Mouse (Mus musculus): Measurements from ENCODE around the gene Pgm2. TPM values are rescaled to one million over a fixed set of nuclear protein-coding genes. Genes with fewer than 3 reads are reported as not detected.
A peak's percentile ranks its signal among the peaks of the same experiment; 100 is the strongest.

Pgm2 gene
- polyA plus RNA-seq, 3 experiments from 2014 or later: 18.2 to 27.0 (median 19.2) TPM

DNA sequence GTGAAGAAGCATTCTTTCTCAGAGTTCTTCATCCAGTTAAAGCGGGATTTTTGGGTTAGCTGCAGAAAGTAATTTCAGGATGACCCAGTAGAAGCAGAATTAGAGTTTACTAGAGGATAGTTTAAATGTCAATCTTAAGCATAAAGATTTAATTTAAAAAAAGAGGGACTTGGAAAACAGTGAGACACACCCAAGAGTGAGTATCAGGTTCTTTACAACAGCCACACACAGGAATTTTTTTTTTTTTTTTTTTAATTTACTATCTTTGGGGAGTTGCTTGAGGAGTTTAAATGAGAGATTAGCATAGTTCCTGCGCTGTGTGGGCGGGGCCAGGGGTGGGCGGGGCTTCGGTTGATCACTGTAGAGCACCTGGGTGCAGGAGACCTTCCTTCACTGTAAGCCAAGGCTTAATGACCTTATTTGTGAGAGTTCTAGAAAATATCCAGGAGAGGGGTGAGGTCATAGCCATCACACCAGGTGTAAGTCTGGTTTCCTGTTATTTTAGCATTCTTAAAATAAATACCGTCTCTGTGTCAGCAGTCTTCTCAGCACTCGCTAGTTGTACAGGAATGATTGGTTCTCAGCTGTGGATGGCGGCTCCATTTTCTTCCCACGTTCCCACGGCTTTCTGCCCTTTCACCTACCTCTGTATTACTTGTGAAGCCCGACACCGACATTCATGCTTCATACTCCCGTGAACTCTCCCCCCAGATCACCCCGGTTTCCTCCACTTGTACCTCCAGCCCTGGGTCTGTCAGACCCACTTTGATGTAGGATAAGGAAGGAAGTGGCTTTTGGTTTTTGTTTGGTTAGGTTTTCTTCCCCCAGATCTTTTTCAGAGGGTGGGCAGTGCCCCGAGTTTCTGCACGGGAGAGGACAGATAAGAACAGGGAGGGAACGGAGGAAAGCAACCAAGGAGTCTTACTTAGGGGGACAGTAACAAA lies 56.7 kb downstream of the Pgm2 start:
- ATAC-seq: peak; percentile 85

DNA sequence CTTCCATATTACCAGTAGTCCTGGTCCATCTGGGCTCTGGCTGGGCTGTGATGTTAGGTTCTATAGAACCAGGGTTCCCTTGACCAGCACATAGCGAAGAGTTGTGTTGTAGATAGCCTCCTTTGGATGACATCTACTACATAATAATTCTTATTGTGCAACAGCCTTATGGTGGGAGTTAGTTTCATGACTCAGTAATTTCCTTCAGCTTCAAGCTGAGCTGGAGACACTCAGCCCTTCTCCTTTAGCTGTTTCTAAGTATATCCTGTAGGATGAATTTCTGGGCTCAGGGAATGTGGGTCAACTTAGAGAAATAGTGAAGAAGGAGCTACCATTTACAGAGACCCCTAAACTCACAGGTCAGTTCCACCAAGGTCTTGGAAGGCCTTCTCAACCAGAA lies 60.6 kb downstream of the Pgm2 start:
- ATAC-seq: no peak

DNA sequence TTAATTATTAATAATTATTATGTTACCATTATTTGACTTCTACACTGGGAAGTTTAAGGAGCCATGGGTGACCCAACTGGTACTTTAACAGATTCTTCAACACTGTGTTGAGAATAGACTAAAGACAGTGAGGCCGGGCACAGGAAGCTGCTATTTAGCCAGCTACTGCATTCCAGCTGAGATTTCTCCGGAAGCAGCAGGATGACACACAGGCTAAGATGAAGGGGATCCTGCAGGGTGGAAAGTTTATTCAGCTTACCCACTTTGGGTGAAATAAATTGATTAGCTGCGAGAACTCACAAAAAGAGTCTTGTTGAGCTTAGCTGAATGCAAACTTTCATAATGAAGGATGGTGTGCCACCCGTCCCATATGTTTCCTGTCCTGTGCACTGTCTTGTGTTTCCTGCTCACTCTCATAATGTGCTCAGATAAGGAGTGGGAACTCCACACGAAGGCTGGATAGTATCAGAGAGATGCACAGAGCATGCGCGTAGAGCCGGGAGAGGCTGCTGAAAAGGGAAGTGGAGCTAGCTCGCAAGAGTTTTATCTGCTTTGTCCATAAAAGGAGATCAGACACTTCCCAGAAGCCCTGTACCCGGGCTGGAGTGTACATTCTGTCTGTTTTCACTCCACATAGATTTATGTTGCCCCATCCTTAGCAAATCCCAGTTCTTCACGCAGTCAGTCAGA lies 63.3 kb downstream of the Pgm2 start, which contains the start of gene Tbc1d1:
Tbc1d1 (plus strand) TSS at position 445 of the 690 bp plus-strand sequence.
- no peak for ATAC-seq

DNA sequence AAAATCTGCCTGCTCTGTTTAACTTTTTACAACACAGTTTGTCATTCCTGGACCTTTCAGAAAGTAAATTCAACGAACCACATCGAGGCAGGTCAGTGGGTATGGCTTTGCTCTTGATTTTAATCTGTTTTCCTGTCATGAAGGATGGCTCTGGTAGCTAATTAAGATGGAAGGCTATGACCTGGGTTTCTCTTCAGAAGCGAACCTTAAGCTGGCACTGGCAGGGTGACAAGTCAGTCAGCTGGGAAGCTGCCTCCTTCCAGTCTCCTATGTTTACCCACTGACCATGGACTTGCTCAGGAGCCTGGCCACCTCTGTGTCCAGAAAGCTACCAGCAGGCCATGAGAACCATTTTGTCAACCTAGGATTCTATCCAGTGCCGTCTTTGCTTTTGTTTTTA lies 63.8 kb downstream of the Pgm2 start:
- no peak for ATAC-seq

DNA sequence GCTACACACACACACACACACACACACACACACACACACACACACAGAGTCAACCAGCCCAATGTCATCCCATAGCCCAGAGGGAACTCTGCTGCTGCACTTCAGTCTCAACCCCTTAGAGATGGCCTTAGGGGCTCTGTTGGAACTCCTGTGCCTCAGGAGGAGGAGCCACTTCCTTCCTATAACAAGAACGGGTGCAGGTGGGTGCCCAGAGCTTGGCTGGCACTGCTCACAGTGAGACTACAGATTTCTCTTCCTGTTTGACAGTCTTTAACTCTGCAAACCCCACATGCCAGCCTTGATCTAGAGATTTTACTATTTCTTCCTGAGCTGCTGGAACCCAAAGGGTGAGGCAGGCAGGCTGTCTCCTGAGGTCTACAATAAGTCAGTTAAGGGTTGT lies 65.2 kb downstream of the Pgm2 start:
- no peak for ATAC-seq

DNA sequence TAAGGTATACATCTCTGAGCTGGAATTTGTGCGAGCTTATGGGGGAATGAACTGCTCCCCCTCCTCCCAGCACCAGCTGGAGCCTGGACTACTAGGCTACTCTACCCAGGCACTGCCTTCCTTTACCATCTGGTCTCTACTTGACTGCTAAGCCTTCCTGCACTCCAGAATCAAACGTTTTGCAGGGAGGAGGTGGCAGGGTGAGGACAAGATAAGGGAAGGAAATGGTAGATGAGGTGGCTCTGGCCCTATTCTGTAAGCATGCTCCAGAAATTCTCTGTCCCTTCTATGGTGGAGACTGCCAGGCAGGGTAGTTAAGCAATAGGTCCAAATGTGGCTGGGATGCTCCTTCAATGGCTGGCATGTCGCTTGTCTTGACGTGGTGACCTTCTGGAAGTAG lies 65.8 kb downstream of the Pgm2 start:
- no peak for ATAC-seq

DNA sequence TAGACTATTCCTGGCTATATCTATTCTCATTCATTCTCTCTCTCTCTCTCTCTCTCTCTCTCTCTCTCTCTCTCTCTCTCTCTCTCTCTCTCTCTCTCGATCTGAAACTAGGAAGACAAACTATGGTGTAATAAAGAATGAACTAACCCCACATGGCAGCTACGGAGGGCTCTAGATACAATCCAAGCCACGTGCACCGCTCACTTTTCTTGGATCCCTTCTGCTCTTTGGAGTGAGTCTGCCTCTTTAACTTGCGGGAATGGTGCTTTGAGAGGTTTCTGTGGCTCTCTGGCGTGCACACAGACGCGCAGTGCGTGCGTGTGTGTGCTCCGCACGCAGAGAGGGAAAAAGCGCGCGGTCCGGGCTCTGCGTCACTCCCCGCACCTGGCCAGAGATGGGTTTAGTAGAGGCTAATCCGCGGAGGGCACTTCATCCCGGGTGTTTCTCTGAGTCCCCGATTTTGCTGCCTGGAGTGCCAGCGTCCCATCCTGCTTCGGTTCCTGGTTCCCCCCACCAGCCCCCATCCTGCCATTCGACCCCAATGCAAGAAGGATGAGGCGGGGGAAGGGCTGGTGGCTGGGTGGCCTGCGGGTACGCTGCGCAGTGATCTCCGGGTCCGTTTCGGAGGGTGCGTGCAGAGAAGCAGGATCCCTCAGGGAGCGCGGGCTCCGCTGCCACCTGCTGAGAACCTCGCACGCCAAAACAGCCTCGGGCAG lies 66.5 kb downstream of the Pgm2 start:
- ATAC-seq: peak; percentile 10

DNA sequence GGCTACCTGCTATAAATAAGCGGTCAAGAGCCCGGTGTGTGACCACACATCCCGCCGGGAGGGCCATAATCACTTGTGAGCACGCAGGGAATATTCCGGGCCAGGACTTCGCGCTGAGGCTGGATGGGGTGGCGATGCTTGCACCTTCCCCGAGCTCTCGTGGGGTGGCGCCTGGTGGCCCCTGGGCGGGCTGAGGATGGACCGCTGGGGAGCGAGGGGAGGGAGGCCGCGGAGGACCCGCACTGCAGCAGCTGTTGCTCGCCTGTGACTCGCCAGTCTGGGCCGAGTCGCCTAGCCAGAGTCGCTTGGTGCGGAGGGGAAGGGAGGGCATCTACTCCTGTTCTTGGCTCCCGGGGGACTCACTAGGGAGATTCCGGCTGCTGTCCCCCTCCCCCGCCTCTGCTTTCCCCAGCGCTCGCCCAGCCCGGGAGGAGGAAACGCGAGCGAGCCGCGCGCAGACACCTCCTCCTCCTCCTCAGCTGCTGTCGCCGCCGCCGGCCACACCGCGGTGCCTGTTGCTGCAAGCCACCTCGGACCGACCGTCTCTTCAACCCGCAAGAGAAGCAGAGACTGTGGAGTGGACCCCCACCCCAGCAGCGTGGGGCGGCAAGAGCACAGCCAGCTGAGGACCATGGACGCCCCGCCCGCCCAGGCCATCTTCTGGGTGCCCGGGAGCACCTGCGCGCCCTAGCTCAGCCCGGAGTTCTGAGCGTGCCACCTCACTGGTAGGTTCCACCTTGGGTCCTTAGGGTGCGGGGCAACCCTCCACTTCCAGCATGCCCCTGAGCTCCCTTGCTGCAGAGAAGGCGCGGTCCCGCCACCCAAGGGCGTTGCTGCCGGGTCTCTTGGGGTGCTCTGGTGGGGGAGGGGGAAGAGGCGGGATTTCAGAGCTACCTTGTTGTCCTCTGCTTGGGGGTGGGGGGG lies 67.3 kb downstream of the Pgm2 start:
- ATAC-seq: peak; percentile 48

DNA sequence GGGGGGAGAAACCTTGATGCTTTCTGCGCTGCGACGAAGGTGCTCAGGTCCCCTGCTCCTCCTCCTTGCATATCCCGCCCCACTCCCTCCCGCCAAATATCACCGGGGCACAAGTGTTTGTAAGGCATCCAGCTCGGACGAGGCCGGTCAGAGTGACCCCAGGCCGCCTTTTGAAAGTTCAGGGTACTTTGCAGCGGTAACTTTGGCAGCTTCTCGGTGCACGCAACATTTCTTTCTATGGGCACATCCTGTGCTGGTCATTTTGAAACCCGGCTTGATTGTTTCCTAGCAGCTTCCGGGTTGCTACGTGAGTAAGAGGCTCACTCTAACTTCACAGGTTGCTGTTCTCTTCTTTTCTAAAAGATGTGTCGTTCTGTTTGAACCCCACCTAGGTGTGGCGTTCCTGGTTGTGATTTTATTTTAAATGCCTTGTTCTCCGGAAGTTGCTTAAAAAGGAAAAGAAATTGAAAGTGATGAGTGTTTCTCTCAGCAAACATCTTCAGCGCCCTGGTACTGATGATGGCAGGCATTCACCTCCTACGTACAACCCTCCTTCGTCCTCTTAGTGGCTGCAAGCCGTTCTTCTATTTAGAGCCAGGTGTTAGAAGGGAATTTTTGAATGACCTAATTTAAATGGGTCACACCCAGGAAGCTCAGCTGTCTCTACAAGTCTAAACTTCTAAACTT lies 68.1 kb downstream of the Pgm2 start:
- ATAC-seq: peak; percentile 72

DNA sequence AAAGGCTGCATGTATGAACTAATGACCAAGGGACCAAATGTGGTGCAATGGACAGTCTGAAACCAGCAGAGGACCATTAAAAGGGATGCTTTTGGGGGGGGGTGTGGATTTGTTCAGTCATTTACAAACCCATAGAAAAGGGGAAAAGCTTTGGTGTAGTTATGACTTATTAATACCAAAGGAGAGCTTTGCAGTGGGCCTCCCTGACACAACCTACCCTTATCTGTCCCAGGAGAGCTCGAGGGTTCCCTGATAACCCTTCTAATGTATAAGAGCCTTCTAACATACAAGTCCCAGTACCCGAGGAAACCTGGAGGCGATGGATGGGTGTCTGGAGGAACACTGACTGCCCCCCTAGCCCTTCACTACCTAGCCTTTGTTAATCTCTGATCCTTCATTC lies 69.2 kb downstream of the Pgm2 start:
- ATAC-seq: no peak

DNA sequence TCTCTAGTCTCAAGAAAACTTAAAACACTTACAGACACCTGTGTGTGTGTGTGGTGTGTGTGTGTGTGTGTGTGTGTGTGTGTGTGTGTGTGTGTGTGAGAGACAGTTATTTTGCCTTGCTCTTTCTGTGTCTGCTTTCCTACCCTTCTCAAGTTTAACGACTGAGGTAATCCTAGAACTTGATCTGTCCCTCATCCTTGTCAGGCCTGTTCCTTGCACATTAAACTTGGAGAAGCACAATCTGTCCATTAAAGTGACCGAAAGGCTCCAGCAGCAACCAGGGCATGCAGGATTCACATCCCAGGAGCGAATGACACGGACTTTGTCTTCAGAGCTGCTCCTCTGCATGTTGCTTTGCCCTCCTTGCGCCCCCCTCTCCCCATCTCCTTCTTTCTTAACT lies 69.8 kb downstream of the Pgm2 start:
- ATAC-seq: no peak

DNA sequence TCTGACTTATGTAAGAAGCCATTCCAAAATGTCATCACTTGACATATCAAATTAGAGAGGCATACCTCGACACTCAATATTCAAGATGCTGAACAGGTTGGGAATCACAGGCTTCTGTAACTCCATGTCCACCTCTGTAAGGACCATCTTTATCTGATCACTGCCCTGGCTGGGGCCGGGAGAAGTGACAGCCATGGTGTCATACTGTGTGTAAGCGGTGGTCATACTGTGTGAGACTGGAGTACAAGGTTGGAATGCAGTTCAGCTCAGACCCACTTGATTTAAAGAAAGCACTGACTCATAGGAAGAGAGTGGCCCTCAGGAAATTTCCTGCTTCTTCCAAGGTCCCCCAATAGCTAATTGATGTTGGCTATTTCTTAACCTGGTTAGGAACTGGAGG lies 71.7 kb downstream of the Pgm2 start:
- no peak for ATAC-seq

DNA sequence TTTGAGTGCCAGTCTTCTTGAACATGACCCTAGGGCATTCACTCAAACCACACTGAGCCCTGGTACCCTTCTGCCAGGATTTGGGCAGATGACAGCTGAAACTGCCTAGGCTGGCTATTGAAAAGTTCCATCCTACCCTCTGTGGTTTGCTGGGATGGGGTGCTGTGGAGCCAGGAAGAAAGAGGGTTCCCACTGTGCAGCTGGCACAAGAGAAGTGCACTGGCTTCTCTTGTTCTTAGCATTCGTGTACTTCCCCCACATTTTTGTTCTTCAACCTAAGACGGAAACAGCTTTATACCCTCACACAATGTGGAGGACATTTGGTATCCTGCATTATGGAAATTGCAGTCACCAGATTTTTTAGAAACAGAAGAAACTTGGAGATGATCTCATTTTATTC lies 73.1 kb downstream of the Pgm2 start:
- ATAC-seq: no peak

DNA sequence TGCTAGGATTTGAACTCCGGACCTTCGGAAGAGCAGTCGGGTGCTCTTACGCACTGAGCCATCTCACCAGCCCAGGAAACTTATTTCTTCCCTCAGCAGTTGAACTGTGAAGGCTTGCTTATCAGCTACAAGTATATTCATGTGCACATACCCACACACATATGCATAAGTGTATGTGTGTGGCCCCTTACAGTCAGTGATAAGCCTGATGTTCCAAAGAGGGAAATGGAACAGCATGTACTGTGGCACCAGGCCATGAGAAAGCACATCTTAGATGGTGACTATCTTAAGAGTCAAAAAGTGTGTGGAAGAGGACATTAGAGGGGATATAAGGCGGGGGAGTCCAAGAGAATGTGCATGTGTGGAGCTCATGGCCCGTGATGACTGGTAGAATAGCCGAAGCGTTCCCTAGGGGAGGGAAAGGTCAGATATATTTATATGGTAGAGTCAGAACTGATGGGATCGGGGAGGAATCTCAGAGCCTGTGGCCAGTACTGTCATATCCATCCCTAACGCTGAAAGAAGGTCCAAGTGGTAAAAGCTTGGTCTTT lies 76.3 kb downstream of the Pgm2 start:
- no peak for ATAC-seq

DNA sequence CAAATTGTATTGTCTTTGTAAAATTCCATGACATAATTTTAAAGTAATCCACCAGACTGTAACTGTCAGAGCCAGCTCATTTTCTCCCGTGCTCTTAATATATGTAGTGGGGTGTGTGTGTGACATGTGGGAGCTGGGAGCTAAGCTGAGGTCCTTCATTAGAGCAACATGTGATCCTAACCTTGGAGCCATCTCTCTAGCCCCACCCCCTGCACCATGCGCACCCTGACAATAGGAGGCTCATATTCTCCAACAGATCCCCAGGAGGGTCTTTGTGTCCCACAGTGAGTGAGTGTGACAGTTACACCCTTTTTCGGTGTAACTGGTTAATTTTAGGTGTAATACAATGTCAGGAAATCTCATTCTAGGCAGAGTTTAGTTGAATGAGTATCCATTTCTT lies 80.1 kb downstream of the Pgm2 start:
- ATAC-seq: no peak

DNA sequence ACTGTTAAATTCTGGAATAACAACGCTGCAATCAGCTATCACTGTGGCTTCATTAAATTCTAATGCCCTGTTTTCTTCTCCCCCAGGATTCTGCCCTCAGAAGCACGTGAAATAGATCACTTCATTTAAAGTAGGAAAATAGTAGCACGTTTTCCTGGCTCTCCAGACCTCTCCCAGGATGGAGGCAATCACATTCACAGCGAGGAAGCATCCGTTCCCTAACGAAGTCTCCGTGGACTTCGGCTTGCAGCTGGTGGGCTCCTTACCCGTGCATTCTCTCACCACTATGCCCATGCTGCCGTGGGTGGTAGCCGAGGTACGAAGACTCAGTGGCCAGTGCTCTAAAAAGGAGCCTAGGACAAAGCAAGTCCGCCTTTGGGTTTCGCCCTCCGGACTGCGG lies 80.6 kb downstream of the Pgm2 start:
- ATAC-seq: no peak

DNA sequence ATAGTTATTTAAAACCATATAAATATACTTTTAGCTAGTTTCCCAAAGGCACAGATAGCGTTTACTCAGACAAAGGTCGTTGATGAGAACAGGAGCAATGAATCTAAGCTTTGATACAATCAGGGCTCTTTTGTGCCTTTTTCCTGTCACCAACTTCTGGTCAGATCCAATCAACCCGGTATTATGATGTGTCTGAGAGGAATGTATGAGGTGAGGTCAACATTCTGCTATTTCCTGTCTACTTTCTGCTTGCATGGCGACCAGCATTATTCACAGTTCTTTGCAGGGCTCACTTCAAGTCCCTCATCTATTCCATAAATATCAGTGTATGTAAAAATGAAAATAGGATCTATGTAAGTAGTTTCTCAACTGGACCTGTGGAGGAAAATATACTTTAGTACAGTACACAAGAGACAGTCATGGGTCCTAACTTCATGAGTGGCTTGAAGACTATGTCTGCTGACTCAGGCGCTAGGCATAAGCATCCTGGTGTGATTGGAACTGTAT lies 81.7 kb downstream of the Pgm2 start:
- ATAC-seq: no peak

Data from inflammation-experienced regulatory T-cells, adult 6 months (primary cell).